Mouse (Mus musculus) forebrain, embryonic 12.5 days (tissue): ENCODE data around the gene Frem2. TPM values are rescaled to one million over a fixed set of nuclear protein-coding genes. Genes with fewer than 3 reads are reported as not detected.

ENCODE experiments used
- ATAC-seq: fragments of 200-750 bp; cut with Nextera tagmentation; 2 replicates; pipeline ENCODE4 v1.8.0; 2017; ENCODE audit warnings: moderate TSS enrichment; ENCODE audit not compliant: low FRiP score
- H3K27ac ChIP-seq: fragments of 300-500 bp; sonication (generic); 2 replicates; pipeline ENCODE4 v1.5.1; 2016; ENCODE audit warnings: mild to moderate bottlenecking
- H3K27me3 ChIP-seq: fragments of 300-500 bp; sonication (generic); 2 replicates; pipeline ENCODE4 v1.6.1; 2016; ENCODE audit warnings: mild to moderate bottlenecking
- H3K36me3 ChIP-seq: fragments of 300-500 bp; sonication (generic); replicated peaks from 2 replicates; pipeline ENCODE4 v1.6.1; 2016; ENCODE audit warnings: mild to moderate bottlenecking
- H3K4me1 ChIP-seq: fragments of 300-500 bp; sonication (generic); 2 replicates; pipeline ENCODE4 v1.6.1; 2016
- H3K4me2 ChIP-seq: fragments of 300-500 bp; sonication (generic); 2 replicates; pipeline ENCODE4 v1.6.1; 2016; ENCODE audit warnings: mild to moderate bottlenecking, moderate library complexity
- H3K4me3 ChIP-seq: fragments of 300-500 bp; sonication (generic); replicated peaks from 2 replicates; pipeline ENCODE4 v1.5.1; 2016; ENCODE audit warnings: mild to moderate bottlenecking
- H3K9ac ChIP-seq: fragments of 300-500 bp; sonication (generic); 2 replicates; pipeline ENCODE4 v1.6.1; 2016; ENCODE audit warnings: mild to moderate bottlenecking
- H3K9me3 ChIP-seq: fragments of 300-500 bp; sonication (generic); 2 replicates; pipeline ENCODE4 v1.6.1; 2016
- WGBS: fragments of 180-500 bp; shearing (Covaris S2); methylation state at CpG from one replicate; pipeline ENCODE4 v1.1.7; 2016; 5-methylcytosine and 5-hydroxymethylcytosine counted together
- polyA plus RNA-seq: library from polyadenylated mRNA; unstranded; fragments of >200 nt; fragmentation: Nextera tagmentation; extraction: Ambion mirVana; gene quantifications from 2 replicates; pipeline ENCODE4 v1.2.1, GENCODE M21; 2016

Frem2 gene
- polyA plus RNA-seq = 1.9 and 2.1 TPM in 2 replicates

GRCm38 (mm10) chr3:53656878-53657561, at the start of gene Frem2:
TSS of gene Frem2 (minus strand) at chr3:53657355.
- Histone ChIP-seq H3K9ac (peak within 1 kb of the TSS; percentile 59), H3K27me3 (peaks cover 29% of the 10 kb centered on the region), H3K4me3 (peak within 1 kb of the TSS; percentile 63), H3K4me1 (peaks cover 23% of the 10 kb centered on the region), H3K36me3 (peaks cover 9% of the 10 kb centered on the region), H3K4me2 (peak within 1 kb of the TSS; percentile 99), H3K27ac (no peak within 1 kb of the TSS), H3K9me3 (peaks cover 13% of the 10 kb centered on the region; the same call in 1 of the 2 replicates)
- peak; percentile 95 for ATAC-seq
- under 1% methylated on average over 34 of the region's 34 CpGs for WGBS

- no peaks in the 10 kb centered on the region for H3K36me3 ChIP-seq
- H3K9ac ChIP-seq = no peak overlapping the region
- peaks cover 7% of the 10 kb centered on the region; the same call in 1 of the 2 replicates for H3K4me1 ChIP-seq
- 71% methylated on average over 6 of the region's 6 CpGs for WGBS
- ATAC-seq = no peak
- H3K4me2 ChIP-seq = no peak overlapping the region
- H3K27me3 ChIP-seq = no peaks in the 10 kb centered on the region
- no peaks in the 10 kb centered on the region for H3K9me3 ChIP-seq
- H3K27ac ChIP-seq = no peak overlapping the region
- no peak overlapping the region for H3K4me3 ChIP-seq
Observed at GRCm38 (mm10) chr3:53705992-53706495, 48.9 kb upstream of the Frem2 start.

- Histone ChIP-seq H3K9ac (no peak overlapping the region), H3K27me3 (no peaks in the 10 kb centered on the region), H3K4me2 (no peak overlapping the region), H3K4me3 (no peak overlapping the region), H3K4me1 (peaks cover 7% of the 10 kb centered on the region; the same call in 1 of the 2 replicates), H3K9me3 (no peaks in the 10 kb centered on the region), H3K27ac (no peak overlapping the region), H3K36me3 (no peaks in the 10 kb centered on the region)
- ATAC-seq = no peak
- 76% methylated on average over 8 of the region's 8 CpGs for WGBS
Observed at GRCm38 (mm10) chr3:53703126-53703505, 46.0 kb upstream of the Frem2 start.

- H3K27ac ChIP-seq = no peak overlapping the region
- no peak overlapping the region for H3K4me3 ChIP-seq
- no peaks in the 10 kb centered on the region for H3K9me3 ChIP-seq
- no peaks in the 10 kb centered on the region for H3K27me3 ChIP-seq
- peaks cover 7% of the 10 kb centered on the region; the same call in 1 of the 2 replicates for H3K4me1 ChIP-seq
- no peak overlapping the region for H3K9ac ChIP-seq
- 48% methylated on average over 9 of the region's 9 CpGs for WGBS
- no peak overlapping the region for H3K4me2 ChIP-seq
- no peak for ATAC-seq
- H3K36me3 ChIP-seq = no peaks in the 10 kb centered on the region
Observed at GRCm38 (mm10) chr3:53702421-53703125, 45.4 kb upstream of the Frem2 start.

- Histone ChIP-seq H3K9me3 (no peaks in the 10 kb centered on the region), H3K9ac (no peak overlapping the region), H3K36me3 (no peaks in the 10 kb centered on the region), H3K27me3 (no peaks in the 10 kb centered on the region), H3K4me1 (peaks cover 7% of the 10 kb centered on the region; the same call in 1 of the 2 replicates), H3K4me3 (no peak overlapping the region), H3K4me2 (no peak overlapping the region), H3K27ac (no peak overlapping the region)
- 58% methylated on average over 1 of the region's 1 CpGs for WGBS
- no peak for ATAC-seq
Observed at GRCm38 (mm10) chr3:53701940-53702339, 44.8 kb upstream of the Frem2 start.

- 89% methylated on average over 6 of the region's 6 CpGs for WGBS
Observed at GRCm38 (mm10) chr3:53687776-53688175, 30.6 kb upstream of the Frem2 start.

GRCm38 (mm10) chr3:53682244-53682643, 25.1 kb upstream of the Frem2 start:
- Histone ChIP-seq H3K36me3 (no peaks in the 10 kb centered on the region), H3K9ac (no peak overlapping the region), H3K4me3 (no peak overlapping the region), H3K9me3 (no peaks in the 10 kb centered on the region), H3K4me1 (no peaks in the 10 kb centered on the region), H3K27me3 (no peaks in the 10 kb centered on the region), H3K4me2 (no peak overlapping the region), H3K27ac (no peak overlapping the region)
- WGBS = 83% methylated on average over 2 of the region's 2 CpGs
- ATAC-seq = no peak

More at GRCm38 (mm10) chr3:53687776-53688175, 30.6 kb upstream of the Frem2 start:
- Histone ChIP-seq H3K9me3 (no peaks in the 10 kb centered on the region), H3K4me2 (no peak overlapping the region), H3K27ac (no peak overlapping the region), H3K4me1 (no peaks in the 10 kb centered on the region), H3K4me3 (no peak overlapping the region), H3K9ac (no peak overlapping the region), H3K36me3 (no peaks in the 10 kb centered on the region), H3K27me3 (no peaks in the 10 kb centered on the region)
- no peak for ATAC-seq

- no peak for ATAC-seq
- H3K4me1 ChIP-seq = no peaks in the 10 kb centered on the region
- no peak overlapping the region for H3K4me3 ChIP-seq
- H3K36me3 ChIP-seq = no peaks in the 10 kb centered on the region
- no peak overlapping the region for H3K4me2 ChIP-seq
- no peaks in the 10 kb centered on the region for H3K27me3 ChIP-seq
- H3K27ac ChIP-seq = no peak overlapping the region
- H3K9ac ChIP-seq = no peak overlapping the region
- WGBS = 28% methylated on average over 2 of the region's 2 CpGs
- H3K9me3 ChIP-seq = no peaks in the 10 kb centered on the region
Observed at GRCm38 (mm10) chr3:53680816-53681215, 23.7 kb upstream of the Frem2 start.

- Histone ChIP-seq H3K4me2 (no peak overlapping the region), H3K9ac (no peak overlapping the region), H3K27me3 (no peaks in the 10 kb centered on the region), H3K9me3 (no peaks in the 10 kb centered on the region), H3K27ac (no peak overlapping the region), H3K4me3 (no peak overlapping the region), H3K4me1 (peaks cover 7% of the 10 kb centered on the region), H3K36me3 (no peaks in the 10 kb centered on the region)
- 39% methylated on average over 1 of the region's 1 CpGs for WGBS
- no peak for ATAC-seq
Observed at GRCm38 (mm10) chr3:53674225-53674624, 17.1 kb upstream of the Frem2 start.

- no peak overlapping the region for H3K4me3 ChIP-seq
- peaks cover 7% of the 10 kb centered on the region for H3K4me1 ChIP-seq
- ATAC-seq = no peak
- H3K27ac ChIP-seq = no peak overlapping the region
- H3K27me3 ChIP-seq = no peaks in the 10 kb centered on the region
- H3K9ac ChIP-seq = no peak overlapping the region
- WGBS = 81% methylated on average over 2 of the region's 2 CpGs
- H3K9me3 ChIP-seq = no peaks in the 10 kb centered on the region
- no peaks in the 10 kb centered on the region for H3K36me3 ChIP-seq
- H3K4me2 ChIP-seq = no peak overlapping the region
Observed at GRCm38 (mm10) chr3:53669736-53670135, 12.6 kb upstream of the Frem2 start.

- H3K4me2 ChIP-seq = peak overlapping the region; percentile 99
- H3K4me1 ChIP-seq = peaks cover 23% of the 10 kb centered on the region
- H3K9me3 ChIP-seq = peaks cover 13% of the 10 kb centered on the region; the same call in 1 of the 2 replicates
- H3K27me3 ChIP-seq = peaks cover 29% of the 10 kb centered on the region
- peak overlapping the region; percentile 63 for H3K4me3 ChIP-seq
- no peak overlapping the region for H3K27ac ChIP-seq
- peak overlapping the region; percentile 33 for H3K9ac ChIP-seq
- WGBS = under 1% methylated on average over 21 of the region's 21 CpGs
- no peak; the same call in 1 of the 2 replicates for ATAC-seq
- peaks cover 9% of the 10 kb centered on the region for H3K36me3 ChIP-seq
Observed at GRCm38 (mm10) chr3:53657744-53658534, 784 bp upstream of the Frem2 start.
